Mouse (Mus musculus) granulocyte monocyte progenitor cell, adult 5-6 weeks (primary cell): ENCODE results near the gene Zbtb39. TPM values are rescaled to one million over a fixed set of nuclear protein-coding genes. Genes with fewer than 3 reads are reported as not detected.
"Not testable (repeated sequence)": the region's sequence is repeated elsewhere in the genome, so short reads cannot be mapped to it uniquely, and the experiment has no call there.

ENCODE experiments used
- ATAC-seq: replicated peaks from 2 replicates; pipeline ENCODE4 v1.8.0; 2016; ENCODE audit warnings: mild to moderate bottlenecking, moderate TSS enrichment, inconsistent platforms; ENCODE audit not compliant: poor library complexity, severe bottlenecking
- total RNA-seq, 2 experiments: library from RNA; stranded (forward) in 1 of 2; stranded (reverse) in 1 of 2; fragments of 200-712, 200-1000 nt in 1 of 2; fragments of >200 nt in 1 of 2; fragmentation: Nextera tagmentation in 1 of 2; gene quantifications; 2 replicates each; pipeline ENCODE4 v1.2.3; 2014 to 2017

Gene Zbtb39
- total RNA-seq, 2 experiments from 2014 or later: 3.6 to 6.7 TPM

DNA sequence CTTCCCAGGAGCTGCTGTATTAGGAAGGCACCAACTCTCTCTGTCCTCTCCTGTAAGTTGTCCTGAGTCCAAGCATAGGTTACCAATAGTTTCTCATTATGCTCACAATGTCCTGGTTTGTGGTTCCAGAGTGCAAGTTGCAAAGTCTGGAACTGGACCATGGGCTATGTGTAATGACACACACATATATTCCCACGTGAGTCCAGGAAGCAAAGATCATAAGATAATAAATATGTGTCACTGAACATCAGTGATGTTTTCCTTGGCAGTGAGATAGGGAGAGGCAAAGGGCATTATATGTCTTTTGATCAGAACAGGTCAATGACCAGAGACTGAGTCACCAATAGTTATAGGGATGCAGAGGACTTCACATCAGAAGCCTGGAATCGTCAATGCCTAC is 36.7 kb downstream of the Zbtb39 start, which contains the start of gene Rdh9:
Rdh9 (plus strand) TSS at position 376 of the 400 bp plus-strand sequence.
- ATAC-seq: no peak

DNA sequence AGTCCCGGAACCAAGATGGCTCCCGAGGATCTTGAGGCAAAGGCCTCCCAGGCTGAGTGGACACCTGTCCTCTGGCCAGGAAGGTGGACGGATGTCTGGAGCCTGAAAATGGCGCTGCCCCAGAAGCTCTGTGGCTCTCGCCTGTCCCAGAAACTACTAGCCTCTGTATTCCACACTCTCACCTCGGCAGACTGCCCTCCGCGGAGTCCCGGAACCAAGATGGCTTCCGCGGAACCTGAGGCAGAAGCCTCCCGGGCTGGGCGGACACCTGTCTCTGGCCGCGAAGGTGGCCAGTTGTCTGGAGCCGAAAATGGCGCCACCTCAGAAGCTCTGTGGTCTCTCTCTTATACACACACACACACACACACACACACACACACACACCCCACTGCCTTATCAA is 43.0 kb downstream of the Zbtb39 start:
- not testable (repeated sequence) for ATAC-seq

DNA sequence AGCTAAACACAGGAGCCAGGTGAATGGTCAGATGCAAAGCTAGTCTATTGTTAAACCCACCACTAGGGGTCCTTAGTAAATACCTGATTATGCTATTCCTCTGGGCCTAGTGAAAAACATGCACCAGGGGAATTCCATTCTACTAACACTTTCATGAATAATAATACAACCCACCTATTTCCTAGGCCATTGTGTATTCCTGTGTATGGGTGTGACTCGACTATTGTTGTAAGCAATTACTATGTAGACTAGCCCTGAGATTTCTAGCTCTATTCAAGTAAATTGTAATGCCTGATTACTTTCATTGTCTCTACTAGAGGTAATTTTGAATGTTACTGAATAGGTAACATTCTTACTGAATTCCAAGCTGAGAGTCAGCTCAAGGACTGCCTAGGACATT is 46.1 kb downstream of the Zbtb39 start:
- not testable (repeated sequence) for ATAC-seq

Other genes with a start within 250 kb of the Zbtb39 start
- gene Stac3, start 237.9 kb upstream of the Zbtb39 start, total RNA-seq (2014; fragmentation: Nextera tagmentation): 0.90 TPM in 1 of 2 replicates, not detected in the other
- 0.13 and 0.26 TPM in 2 replicates for gene Stac3, start 237.9 kb upstream of the Zbtb39 start, total RNA-seq (2017)
- 1.2 TPM in 1 of 2 replicates, not detected in the other for gene Ndufa4l2, start 224.6 kb upstream of the Zbtb39 start, total RNA-seq (2014; fragmentation: Nextera tagmentation)
- gene Ndufa4l2, start 224.6 kb upstream of the Zbtb39 start, total RNA-seq (2017): not detected in 2 replicates
- 126 and 187 TPM in 2 replicates for gene Shmt2, start 217.1 kb upstream of the Zbtb39 start, total RNA-seq (2014; fragmentation: Nextera tagmentation)
- gene Shmt2, start 217.1 kb upstream of the Zbtb39 start, total RNA-seq (2017): 102 and 103 TPM in 2 replicates
- not detected in 2 replicates for gene Nxph4, start 205.0 kb upstream of the Zbtb39 start, total RNA-seq (2014; fragmentation: Nextera tagmentation)
- not detected in 2 replicates for gene Nxph4, start 205.0 kb upstream of the Zbtb39 start, total RNA-seq (2017)
- 13.9 and 15.0 TPM in 2 replicates for gene Lrp1, start 118.4 kb upstream of the Zbtb39 start, total RNA-seq (2014; fragmentation: Nextera tagmentation)
- 5.7 and 18.1 TPM in 2 replicates for gene Lrp1, start 118.4 kb upstream of the Zbtb39 start, total RNA-seq (2017)
- gene Stat6, start 96.6 kb upstream of the Zbtb39 start, total RNA-seq (2014; fragmentation: Nextera tagmentation): 71.6 and 82.1 TPM in 2 replicates
- gene Stat6, start 96.6 kb upstream of the Zbtb39 start, total RNA-seq (2017): 46.0 and 67.5 TPM in 2 replicates
- 14.7 and 18.9 TPM in 2 replicates for gene Nemp1, start 72.6 kb upstream of the Zbtb39 start, total RNA-seq (2014; fragmentation: Nextera tagmentation)
- gene Nemp1, start 72.6 kb upstream of the Zbtb39 start, total RNA-seq (2017): 21.7 TPM in 2 replicates
- gene Nab2, start 71.0 kb upstream of the Zbtb39 start, total RNA-seq (2014; fragmentation: Nextera tagmentation): 7.3 and 11.4 TPM in 2 replicates
- 2.6 and 4.7 TPM in 2 replicates for gene Nab2, start 71.0 kb upstream of the Zbtb39 start, total RNA-seq (2017)
- not detected in 2 replicates for gene Myo1a, start 34.4 kb upstream of the Zbtb39 start, total RNA-seq (2014; fragmentation: Nextera tagmentation)
- gene Myo1a, start 34.4 kb upstream of the Zbtb39 start, total RNA-seq (2017): not detected in 2 replicates
- gene Tac2, start 15.1 kb upstream of the Zbtb39 start, total RNA-seq (2014; fragmentation: Nextera tagmentation): not detected in 2 replicates
- not detected in 2 replicates for gene Tac2, start 15.1 kb upstream of the Zbtb39 start, total RNA-seq (2017)
- not detected in 2 replicates for gene Gpr182, start 12.2 kb downstream of the Zbtb39 start, total RNA-seq (2014; fragmentation: Nextera tagmentation)
- gene Gpr182, start 12.2 kb downstream of the Zbtb39 start, total RNA-seq (2017): not detected in 2 replicates
- gene Rdh1, start 20.2 kb downstream of the Zbtb39 start, total RNA-seq (2014; fragmentation: Nextera tagmentation): not detected in 2 replicates
- not detected in 2 replicates for gene Rdh1, start 20.2 kb downstream of the Zbtb39 start, total RNA-seq (2017)
- gene Rdh16f1, start 20.2 kb downstream of the Zbtb39 start, total RNA-seq (2014; fragmentation: Nextera tagmentation): not detected in 2 replicates
- gene Rdh16f1, start 20.2 kb downstream of the Zbtb39 start, total RNA-seq (2017): not detected in 2 replicates
- not detected in 2 replicates for gene Rdh9, start 36.8 kb downstream of the Zbtb39 start, total RNA-seq (2014; fragmentation: Nextera tagmentation)
- gene Rdh9, start 36.8 kb downstream of the Zbtb39 start, total RNA-seq (2017): not detected in 2 replicates
- gene Rdh16, start 61.6 kb downstream of the Zbtb39 start, total RNA-seq (2014; fragmentation: Nextera tagmentation): not detected in 2 replicates
- not detected in 2 replicates for gene Rdh16, start 61.6 kb downstream of the Zbtb39 start, total RNA-seq (2017)
- not detected in 2 replicates for gene Rdh19, start 110.4 kb downstream of the Zbtb39 start, total RNA-seq (2014; fragmentation: Nextera tagmentation)
- gene Rdh19, start 110.4 kb downstream of the Zbtb39 start, total RNA-seq (2017): not detected in 2 replicates
- gene Rdh16f2, start 126.9 kb downstream of the Zbtb39 start, total RNA-seq (2014; fragmentation: Nextera tagmentation): not detected in 2 replicates
- gene Rdh16f2, start 126.9 kb downstream of the Zbtb39 start, total RNA-seq (2017): not detected in 2 replicates
- gene Rdh7, start 149.3 kb downstream of the Zbtb39 start, total RNA-seq (2014; fragmentation: Nextera tagmentation): not detected in 2 replicates
- not detected in 2 replicates for gene Rdh7, start 149.3 kb downstream of the Zbtb39 start, total RNA-seq (2017)
- not detected in 2 replicates for gene Sdr9c7, start 159.0 kb downstream of the Zbtb39 start, total RNA-seq (2014; fragmentation: Nextera tagmentation)
- not detected in 2 replicates for gene Sdr9c7, start 159.0 kb downstream of the Zbtb39 start, total RNA-seq (2017)